Mouse (Mus musculus) stomach, embryonic 16.5 days (tissue): ENCODE results near the gene Man2a2. TPM values are rescaled to one million over a fixed set of nuclear protein-coding genes. Genes with fewer than 3 reads are reported as not detected.

Source experiments
- ATAC-seq: fragments of 200-750 bp; cut with Nextera tagmentation; 2 replicates; pipeline ENCODE4 v1.8.0; 2017; ENCODE audit warnings: moderate number of reproducible peaks, moderate TSS enrichment; ENCODE audit not compliant: insufficient read depth, low FRiP score
- H3K27ac ChIP-seq: fragments of 300-500 bp; sonication (generic); 2 replicates; pipeline ENCODE4 v1.5.1; 2014; ENCODE audit warnings: low read length
- H3K27me3 ChIP-seq: fragments of 300-500 bp; sonication (generic); 2 replicates; pipeline ENCODE4 v1.6.1; 2014; ENCODE audit warnings: low read length, control low read depth, mixed read lengths; ENCODE audit not compliant: control insufficient read depth, insufficient read depth
- H3K36me3 ChIP-seq: fragments of 300-500 bp; sonication (generic); 2 replicates; pipeline ENCODE4 v1.6.1; 2014; ENCODE audit warnings: low read length; ENCODE audit not compliant: control insufficient read depth, insufficient read depth
- H3K4me1 ChIP-seq: fragments of 300-500 bp; sonication (generic); 2 replicates; pipeline ENCODE4 v1.6.1; 2014; ENCODE audit warnings: low read length, control low read depth, mixed read lengths; ENCODE audit not compliant: control insufficient read depth, insufficient read depth
- H3K4me2 ChIP-seq: fragments of 300-500 bp; sonication (generic); 2 replicates; pipeline ENCODE4 v1.6.1; 2014; ENCODE audit warnings: low read depth, low read length, mixed read lengths
- H3K4me3 ChIP-seq: fragments of 300-500 bp; sonication (generic); replicated peaks from 2 replicates; pipeline ENCODE4 v1.5.1; 2014; ENCODE audit warnings: mild to moderate bottlenecking, low read length
- H3K9ac ChIP-seq: fragments of 300-500 bp; sonication (generic); 2 replicates; pipeline ENCODE4 v1.6.1; 2014; ENCODE audit warnings: low read length
- H3K9me3 ChIP-seq: fragments of 300-500 bp; sonication (generic); replicated peaks from 2 replicates; pipeline ENCODE4 v1.6.1; 2016; ENCODE audit warnings: low read length, control low read depth; ENCODE audit not compliant: control insufficient read depth
- WGBS: fragments of 180-500 bp; shearing (Covaris S2); extraction: QIAGEN DNeasy Blood & Tissue Kit; methylation state at CpG from one replicate; pipeline ENCODE4 v1.1.7; 2014; 5-methylcytosine and 5-hydroxymethylcytosine counted together
- polyA plus RNA-seq: library from polyadenylated mRNA; unstranded; fragments of >200 nt; fragmentation: Nextera tagmentation; extraction: Ambion mirVana; gene quantifications from 2 replicates; pipeline ENCODE4 v1.2.1, GENCODE M21; 2015

The Man2a2 gene
- polyA plus RNA-seq, 1 experiment from 2014 or later, result 14.7 TPM

DNA sequence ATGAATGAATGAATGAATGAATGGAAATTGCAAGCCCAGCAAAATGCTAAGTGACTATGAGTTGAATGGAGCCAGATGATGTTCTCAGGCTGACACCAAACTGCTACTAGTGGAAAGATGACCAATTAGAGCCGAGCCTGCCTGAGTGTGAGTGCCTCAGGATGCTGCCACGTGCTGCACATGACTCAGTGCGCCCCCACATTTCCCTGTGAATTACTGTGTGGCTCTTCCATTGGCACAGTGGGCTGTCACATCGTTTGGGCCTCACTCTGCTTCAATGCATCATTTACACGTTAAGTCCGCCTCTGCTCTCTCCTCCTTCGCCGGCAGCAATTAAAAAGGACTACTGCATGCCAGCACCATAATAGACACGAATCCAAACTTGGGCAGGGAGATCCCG lies 41.1 kb upstream of the Man2a2 start:
- Histone ChIP-seq H3K9me3 (no peaks in the 10 kb centered on the region), H3K4me3 (no peak overlapping the region), H3K4me2 (no peak overlapping the region), H3K9ac (no peak overlapping the region), H3K4me1 (peaks cover 2% of the 10 kb centered on the region; the same call in 1 of the 2 replicates), H3K36me3 (no peaks in the 10 kb centered on the region), H3K27ac (no peak overlapping the region), H3K27me3 (no peaks in the 10 kb centered on the region)
- ATAC-seq, result no peak
- 75% methylated on average over 10 of the region's 10 CpGs for WGBS

DNA sequence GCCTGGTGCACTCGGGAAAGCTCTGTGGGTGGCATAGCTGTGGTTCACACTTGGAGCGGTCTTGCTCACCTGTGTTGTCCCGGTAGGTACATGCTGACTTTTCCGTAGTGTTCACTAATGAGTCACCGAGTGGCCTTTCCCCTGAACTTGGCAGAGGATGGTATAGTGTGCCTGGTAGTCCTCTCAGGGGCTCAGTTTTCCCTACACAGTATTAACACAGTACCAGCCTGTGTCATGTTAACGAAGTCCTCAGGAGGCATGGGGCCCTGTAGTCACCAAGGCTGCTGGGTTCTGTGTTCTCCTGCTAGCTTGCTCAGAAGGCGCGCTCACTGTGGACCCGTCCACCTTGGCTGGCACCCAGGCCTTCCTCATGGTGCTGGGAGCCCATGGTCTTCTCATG lies 39.2 kb upstream of the Man2a2 start:
- Histone ChIP-seq H3K27ac (no peak overlapping the region), H3K27me3 (no peaks in the 10 kb centered on the region), H3K4me1 (peaks cover 4% of the 10 kb centered on the region; the same call in 1 of the 2 replicates), H3K4me2 (no peak overlapping the region), H3K36me3 (no peaks in the 10 kb centered on the region), H3K9ac (no peak overlapping the region), H3K9me3 (no peaks in the 10 kb centered on the region), H3K4me3 (no peak overlapping the region)
- no peak for ATAC-seq
- WGBS, result 81% methylated on average over 9 of the region's 9 CpGs

DNA sequence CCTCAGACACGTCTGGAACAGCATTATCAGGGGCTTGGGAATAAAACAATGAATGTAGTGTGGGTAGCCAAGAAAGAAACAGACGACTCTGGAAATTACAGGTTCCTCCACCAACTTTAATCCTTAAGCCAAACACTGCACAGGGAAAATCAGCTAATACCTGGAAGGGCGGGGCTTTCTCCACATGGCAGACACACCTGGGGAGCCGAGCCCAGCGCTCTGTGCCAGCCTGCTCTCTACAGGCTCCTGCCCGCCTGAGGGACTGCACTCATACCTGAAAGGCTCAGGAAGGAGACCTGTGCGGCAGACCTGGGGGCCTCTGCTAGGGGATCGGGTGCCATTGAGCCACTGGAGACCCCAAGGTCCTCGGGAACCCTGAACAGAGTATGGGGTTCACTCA lies 36.5 kb upstream of the Man2a2 start:
- WGBS, result 60% methylated on average over 9 of the region's 9 CpGs
- ATAC-seq, result peak; percentile 65

DNA sequence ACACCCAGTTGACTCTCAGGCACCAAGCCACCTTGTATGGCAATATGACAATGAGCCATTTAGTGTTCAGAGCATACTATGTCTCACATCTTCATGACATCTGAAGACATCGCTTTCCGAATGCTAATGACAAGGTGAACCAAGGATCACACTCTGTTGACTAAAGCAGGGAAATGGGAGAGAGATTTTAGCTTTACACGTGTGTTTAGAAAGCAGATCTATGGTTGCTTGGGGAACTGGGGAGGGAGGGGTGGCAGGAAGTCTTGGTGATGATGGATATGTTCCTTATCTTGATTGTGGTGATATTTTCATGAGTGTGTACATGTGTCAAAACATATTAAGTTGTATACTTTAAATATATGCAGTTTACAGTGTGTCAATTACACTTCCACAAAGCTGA lies 35.0 kb upstream of the Man2a2 start:
- 0 out of 2 replicates have a peak, but pooled peaks cover 5% of the 10 kb centered on the region for H3K27me3 ChIP-seq
- no peak for ATAC-seq
- H3K4me3 ChIP-seq, result no peak overlapping the region
- H3K4me1 ChIP-seq, result peaks cover 24% of the 10 kb centered on the region
- 76% methylated on average over 3 of the region's 3 CpGs for WGBS
- no peaks in the 10 kb centered on the region for H3K36me3 ChIP-seq
- no peaks in the 10 kb centered on the region for H3K9me3 ChIP-seq
- H3K27ac ChIP-seq, result no peak overlapping the region
- H3K4me2 ChIP-seq, result no peak overlapping the region
- no peak overlapping the region for H3K9ac ChIP-seq

More for the DNA sequence above, 36.5 kb upstream of the Man2a2 start:
- H3K9me3 ChIP-seq, result no peaks in the 10 kb centered on the region
- peaks cover 18% of the 10 kb centered on the region for H3K4me1 ChIP-seq
- H3K4me3 ChIP-seq, result no peak overlapping the region
- 0 out of 2 replicates have a peak, but pooled peaks cover 5% of the 10 kb centered on the region for H3K27me3 ChIP-seq
- H3K36me3 ChIP-seq, result no peaks in the 10 kb centered on the region
- H3K4me2 ChIP-seq, result no peak overlapping the region
- H3K9ac ChIP-seq, result no peak overlapping the region; the same call in 1 of the 2 replicates
- no peak overlapping the region; the same call in 1 of the 2 replicates for H3K27ac ChIP-seq

DNA sequence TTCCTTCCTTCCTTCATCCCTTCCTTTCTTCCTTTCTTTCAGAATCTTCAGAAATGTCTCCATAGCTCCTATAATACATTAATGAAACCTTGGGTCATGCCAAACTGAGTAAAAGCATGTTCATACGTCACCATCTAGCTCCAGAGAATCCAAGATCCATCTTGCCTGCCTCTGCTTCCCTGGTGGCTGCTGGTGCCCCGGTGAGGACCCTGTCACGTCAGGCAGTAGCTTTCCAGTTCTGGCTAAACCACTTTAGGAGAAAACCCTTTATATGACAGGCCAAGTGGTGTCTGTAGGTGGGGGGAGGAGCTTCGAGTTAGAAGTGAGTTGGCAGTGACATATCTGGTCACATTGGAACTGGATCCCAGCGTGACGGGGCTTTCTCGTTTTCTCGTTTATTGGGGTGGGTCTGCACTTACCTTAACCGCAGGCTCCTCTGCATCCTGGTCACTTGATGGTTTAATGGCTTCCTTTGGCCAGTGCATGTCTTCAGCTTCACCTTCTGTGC lies 34.1 kb upstream of the Man2a2 start, which contains the start of gene Furin:
Gene Furin (minus strand): TSS at position 249 of the 508 bp plus-strand sequence.
- Histone ChIP-seq H3K27ac (peak within 1 kb of the TSS; percentile 18), H3K27me3 (0 out of 2 replicates have a peak, but pooled peaks cover 5% of the 10 kb centered on the region)
- 70% methylated on average over 9 of the region's 9 CpGs for WGBS

DNA sequence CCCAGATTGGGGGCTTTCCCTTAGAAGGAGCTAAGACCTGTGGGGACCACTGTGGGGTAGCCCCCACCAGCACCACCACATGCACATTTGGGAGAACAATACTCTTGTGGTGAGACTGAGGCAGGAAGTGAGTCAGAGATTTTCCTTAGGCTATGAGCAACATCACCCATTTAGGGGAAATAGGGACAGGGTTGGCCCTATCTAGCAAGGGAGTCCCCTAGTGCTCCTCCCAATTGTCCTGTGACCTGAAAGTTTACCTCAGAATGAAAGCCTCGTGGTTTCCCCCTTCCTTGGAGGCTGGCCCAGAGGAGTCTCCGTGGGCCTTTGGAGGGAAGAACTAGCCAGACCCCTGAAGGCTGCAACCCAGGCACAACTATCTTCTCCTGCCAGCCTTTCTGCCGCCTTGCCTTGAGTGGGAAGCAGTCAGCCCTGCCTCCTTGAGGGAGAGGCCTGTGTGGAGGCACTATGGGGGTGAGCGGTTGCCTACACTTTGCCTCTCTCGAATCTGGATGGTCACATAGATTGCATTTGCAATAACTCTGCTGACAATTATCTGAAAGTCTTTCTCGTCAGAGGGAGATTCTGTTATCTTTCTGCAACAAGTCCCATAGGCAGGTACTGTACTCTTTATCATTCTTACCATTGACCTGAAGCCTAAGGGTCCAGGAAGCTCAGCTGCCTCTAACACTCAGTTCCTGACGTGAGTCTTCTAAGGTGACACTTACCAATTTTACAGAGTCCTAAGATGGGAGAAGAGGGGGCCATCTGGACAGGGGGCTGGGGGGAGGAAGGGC lies 33.1 kb upstream of the Man2a2 start:
- Histone ChIP-seq H3K4me1 (peaks cover 37% of the 10 kb centered on the region), H3K4me2 (no peak overlapping the region), H3K4me3 (no peak overlapping the region), H3K9me3 (no peaks in the 10 kb centered on the region), H3K9ac (peak overlapping the region; percentile 9), H3K27ac (peak overlapping the region; percentile 89), H3K36me3 (no peaks in the 10 kb centered on the region), H3K27me3 (0 out of 2 replicates have a peak, but pooled peaks cover 5% of the 10 kb centered on the region)
- 62% methylated on average over 7 of the region's 7 CpGs for WGBS
- no peak for ATAC-seq

More for the DNA sequence above, 34.1 kb upstream of the Man2a2 start, which contains the start of gene Furin:
- Histone ChIP-seq H3K9ac (peak within 1 kb of the TSS; percentile 9; the same call in 1 of the 2 replicates), H3K9me3 (no peaks in the 10 kb centered on the region), H3K4me1 (peaks cover 33% of the 10 kb centered on the region), H3K4me2 (no peak within 1 kb of the TSS), H3K36me3 (no peaks in the 10 kb centered on the region), H3K4me3 (no peak within 1 kb of the TSS)
- no peak for ATAC-seq

DNA sequence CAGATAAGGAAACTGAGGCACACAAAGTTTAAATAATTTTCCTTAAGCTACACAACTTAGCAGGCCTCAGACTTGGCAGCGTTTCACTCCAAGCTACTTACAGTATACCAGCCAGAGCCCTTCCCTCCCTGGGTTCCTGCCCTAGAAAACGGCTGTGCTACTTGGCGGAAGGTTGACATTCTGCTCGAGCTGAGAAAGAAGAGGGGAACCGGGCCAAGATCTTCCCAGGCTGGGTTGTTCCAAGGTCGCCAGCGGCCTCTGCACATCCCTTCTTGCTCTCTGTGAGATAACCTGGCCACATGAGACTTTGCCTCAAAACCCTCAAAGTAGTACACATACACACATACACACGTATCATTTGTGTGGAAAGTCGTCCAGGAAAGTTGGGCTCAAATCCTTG lies 32.4 kb upstream of the Man2a2 start:
- Histone ChIP-seq H3K27me3 (0 out of 2 replicates have a peak, but pooled peaks cover 5% of the 10 kb centered on the region), H3K4me3 (peak overlapping the region; percentile 87), H3K4me2 (peak overlapping the region; percentile 86), H3K27ac (peak overlapping the region; percentile 89), H3K9ac (peak overlapping the region; percentile 98; the same call in 1 of the 2 replicates), H3K9me3 (no peaks in the 10 kb centered on the region), H3K36me3 (no peaks in the 10 kb centered on the region), H3K4me1 (peaks cover 37% of the 10 kb centered on the region)
- no peak for ATAC-seq
- 31% methylated on average over 9 of the region's 9 CpGs for WGBS

DNA sequence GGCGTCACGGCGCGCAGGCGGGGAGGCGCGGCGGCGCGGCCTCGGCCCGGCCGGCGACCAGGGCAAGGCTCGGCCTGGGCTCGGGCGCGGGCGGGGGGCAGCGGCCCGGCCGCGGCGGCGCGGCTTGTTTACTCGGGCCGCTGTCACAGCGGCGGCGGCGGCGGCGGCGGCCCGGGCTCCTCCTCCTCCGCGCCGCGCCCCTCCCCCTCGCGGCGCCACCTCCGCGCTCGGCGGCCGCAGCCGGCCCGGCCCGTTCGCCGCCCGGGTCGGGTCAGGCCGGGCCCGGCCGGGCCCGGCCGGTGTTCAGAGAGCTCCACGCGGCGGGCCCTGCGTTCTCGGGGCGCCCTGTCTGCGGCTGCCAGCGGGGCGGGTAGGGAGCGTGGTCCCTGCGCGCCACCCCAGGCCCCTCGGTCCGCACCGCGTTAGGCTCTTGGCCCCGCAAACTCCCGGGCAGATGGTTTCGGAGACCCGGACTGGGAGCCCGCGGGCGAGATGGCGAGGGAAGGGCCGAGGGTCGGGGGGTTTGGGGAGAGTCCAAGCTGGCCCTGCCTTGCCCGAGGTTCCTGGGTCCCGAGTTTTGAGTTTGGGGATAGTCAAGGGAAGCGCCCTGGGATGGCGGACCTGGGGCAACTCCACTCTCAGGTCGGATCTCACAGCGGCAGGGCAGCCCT lies 31.6 kb upstream of the Man2a2 start:
- Histone ChIP-seq H3K36me3 (0 out of 2 replicates have a peak, but pooled peaks cover 4% of the 10 kb centered on the region), H3K4me2 (peak overlapping the region; percentile 86), H3K4me1 (peaks cover 37% of the 10 kb centered on the region), H3K9me3 (no peaks in the 10 kb centered on the region), H3K27me3 (0 out of 2 replicates have a peak, but pooled peaks cover 5% of the 10 kb centered on the region), H3K9ac (peak overlapping the region; percentile 98), H3K4me3 (peak overlapping the region; percentile 87), H3K27ac (peak overlapping the region; percentile 89)
- under 1% methylated on average over 81 of the region's 92 CpGs for WGBS
- peak; percentile 69 for ATAC-seq
